Mouse (Mus musculus) heart, postnatal 0 days (tissue): ENCODE measurements around the gene Parp14. TPM values are rescaled to one million over a fixed set of nuclear protein-coding genes. Genes with fewer than 3 reads are reported as not detected.

ENCODE experiments used
- ATAC-seq: fragments of 200-750 bp; cut with Nextera tagmentation; 2 replicates; pipeline ENCODE4 v1.8.0; 2017; ENCODE audit warnings: low read depth, moderate number of reproducible peaks, moderate library complexity; ENCODE audit not compliant: insufficient read depth
- DNase-seq: peaks from one replicate; pipeline ENCODE4 v3.0.0-alpha.2; 2016; ENCODE audit warnings: low spot score
- H3K27ac ChIP-seq: fragments of 300-500 bp; sonication (generic); 2 replicates; pipeline ENCODE4 v1.5.1; 2014; ENCODE audit warnings: low read depth, mild to moderate bottlenecking
- H3K27me3 ChIP-seq: fragments of 300-500 bp; sonication (generic); 2 replicates; pipeline ENCODE4 v1.6.1; 2014; ENCODE audit warnings: low read length, mixed read lengths; ENCODE audit not compliant: control insufficient read depth, insufficient read depth
- H3K36me3 ChIP-seq: fragments of 300-500 bp; sonication (generic); replicated peaks from 2 replicates; pipeline ENCODE4 v1.6.1; 2014; ENCODE audit warnings: low read length, mixed read lengths; ENCODE audit not compliant: control insufficient read depth, insufficient read depth
- H3K4me1 ChIP-seq: fragments of 300-500 bp; sonication (generic); 2 replicates; pipeline ENCODE4 v1.6.1; 2014; ENCODE audit warnings: antibody characterized with exemption; ENCODE audit not compliant: control insufficient read depth, insufficient read depth
- H3K4me2 ChIP-seq: fragments of 300-500 bp; sonication (generic); 2 replicates; pipeline ENCODE4 v1.6.1; 2014; ENCODE audit warnings: low read depth, mild to moderate bottlenecking, low read length, moderate library complexity
- H3K4me3 ChIP-seq: fragments of 300-500 bp; sonication (generic); 2 replicates; pipeline ENCODE4 v1.5.1; 2014; ENCODE audit warnings: low read depth, low read length
- H3K9ac ChIP-seq: fragments of 300-500 bp; sonication (generic); replicated peaks from 2 replicates; pipeline ENCODE4 v1.6.1; 2014; ENCODE audit warnings: low read depth, low read length, mixed read lengths
- H3K9me3 ChIP-seq: fragments of 300-500 bp; sonication (generic); replicated peaks from 2 replicates; pipeline ENCODE4 v1.6.1; 2016; ENCODE audit warnings: low read length; ENCODE audit not compliant: control insufficient read depth
- CTCF ChIP-seq: IDR thresholded peaks from 2 replicates; pipeline ENCODE4 v1.5.1; 2016; ENCODE audit warnings: antibody characterized with exemption, control low read depth, low read depth
- EP300 ChIP-seq: IDR thresholded peaks from 2 replicates; pipeline ENCODE4 v1.6.1; 2016; ENCODE audit warnings: antibody characterized with exemption, low read depth
- WGBS: fragments of 180-500 bp; shearing (Covaris S2); extraction: QIAGEN DNeasy Blood & Tissue Kit; methylation state at CpG from one replicate; pipeline ENCODE4 v1.1.7; 2014; 5-methylcytosine and 5-hydroxymethylcytosine counted together
- polyA plus RNA-seq: library from polyadenylated mRNA; unstranded; fragments of >200 nt; fragmentation: Nextera tagmentation; extraction: Ambion mirVana; gene quantifications from 2 replicates; pipeline ENCODE4 v1.2.1, GENCODE M21; 2015
- total RNA-seq: library from RNA; depleted of rRNA; stranded (reverse); fragments of >200 nt; gene quantifications from 2 replicates; pipeline ENCODE4 v1.2.3, GENCODE M21; 2014; ENCODE audit warnings: low replicate concordance

Gene Parp14
- total and polyA plus RNA-seq, 2 experiments from 2014 or later: 1.4 to 3.5 TPM

GRCm38 (mm10) chr16:35888174-35888573, 16.8 kb upstream of the Parp14 start:
- DNase-seq (no peak), ATAC-seq (no peak)
- Histone ChIP-seq H3K4me3 (no peak overlapping the region), H3K4me1 (no peaks in the 10 kb centered on the region), H3K4me2 (no peak overlapping the region), H3K27ac (no peak overlapping the region), H3K9me3 (no peaks in the 10 kb centered on the region), H3K36me3 (no peaks in the 10 kb centered on the region), H3K27me3 (no peaks in the 10 kb centered on the region), H3K9ac (no peak overlapping the region)
- TF ChIP-seq EP300 (no peak), CTCF (no peak)
- WGBS: 77% methylated on average over 7 of the region's 7 CpGs

GRCm38 (mm10) chr16:35874416-35874815, 3.1 kb upstream of the Parp14 start:
- no peak overlapping the region for H3K9ac ChIP-seq
- WGBS: 23% methylated on average over 3 of the region's 3 CpGs
- no peak overlapping the region for H3K4me3 ChIP-seq
- no peak overlapping the region for H3K4me2 ChIP-seq
- ATAC-seq: 0 out of 2 replicates have a peak, but pooled peaks have one; percentile 55
- no peaks in the 10 kb centered on the region for H3K36me3 ChIP-seq
- no peak for TF ChIP-seq EP300
- TF ChIP-seq CTCF: peak; percentile 82
- no peak overlapping the region for H3K27ac ChIP-seq
- DNase-seq: peak; percentile 33
- H3K27me3 ChIP-seq: 0 out of 2 replicates have a peak, but pooled peaks cover 10% of the 10 kb centered on the region
- peaks cover 9% of the 10 kb centered on the region for H3K4me1 ChIP-seq
- H3K9me3 ChIP-seq: no peaks in the 10 kb centered on the region

- peaks cover 9% of the 10 kb centered on the region for H3K4me1 ChIP-seq
- peak overlapping the region; percentile 64 for H3K4me2 ChIP-seq
- WGBS: 29% methylated on average over 14 of the region's 14 CpGs
- H3K4me3 ChIP-seq: peak overlapping the region; percentile 65
- ATAC-seq (no peak), DNase-seq (no peak)
- 0 out of 2 replicates have a peak, but pooled peaks cover 10% of the 10 kb centered on the region for H3K27me3 ChIP-seq
- H3K9ac ChIP-seq: no peak overlapping the region
- H3K27ac ChIP-seq: no peak overlapping the region
- TF ChIP-seq CTCF: no peak
- no peak for TF ChIP-seq EP300
- no peaks in the 10 kb centered on the region for H3K36me3 ChIP-seq
- H3K9me3 ChIP-seq: no peaks in the 10 kb centered on the region
Measured at GRCm38 (mm10) chr16:35872410-35873006, 1.2 kb upstream of the Parp14 start.

GRCm38 (mm10) chr16:35871898-35872297, 554 bp upstream of the Parp14 start:
- H3K9ac ChIP-seq: peak overlapping the region; percentile 71
- peak overlapping the region; percentile 65 for H3K4me3 ChIP-seq
- ATAC-seq (no peak), DNase-seq (no peak)
- 23% methylated on average over 12 of the region's 12 CpGs for WGBS
- TF ChIP-seq EP300 (no peak), CTCF (no peak)
- H3K27me3 ChIP-seq: 0 out of 2 replicates have a peak, but pooled peaks cover 10% of the 10 kb centered on the region
- H3K9me3 ChIP-seq: no peaks in the 10 kb centered on the region
- no peaks in the 10 kb centered on the region for H3K36me3 ChIP-seq
- no peak overlapping the region; the same call in 1 of the 2 replicates for H3K27ac ChIP-seq
- peaks cover 9% of the 10 kb centered on the region for H3K4me1 ChIP-seq
- peak overlapping the region; percentile 64 for H3K4me2 ChIP-seq

- DNase-seq: peak; percentile 49
- no peak for TF ChIP-seq EP300
- TF ChIP-seq CTCF: no peak
- H3K36me3 ChIP-seq: no peaks in the 10 kb centered on the region
- peak overlapping the region; percentile 64 for H3K4me2 ChIP-seq
- ATAC-seq: peak; percentile 39; the same call in 1 of the 2 replicates
- H3K9me3 ChIP-seq: no peaks in the 10 kb centered on the region
- WGBS: 6% methylated on average over 12 of the region's 12 CpGs
- peak overlapping the region; percentile 71 for H3K9ac ChIP-seq
- H3K4me1 ChIP-seq: peaks cover 9% of the 10 kb centered on the region
- 0 out of 2 replicates have a peak, but pooled peaks cover 10% of the 10 kb centered on the region for H3K27me3 ChIP-seq
- H3K27ac ChIP-seq: peak overlapping the region; percentile 61
- peak overlapping the region; percentile 65 for H3K4me3 ChIP-seq
Measured at GRCm38 (mm10) chr16:35870581-35871047, 730 bp downstream of the Parp14 start.

GRCm38 (mm10) chr16:35869656-35870055, 1.7 kb downstream of the Parp14 start:
- no peak for DNase-seq
- Histone ChIP-seq H3K9ac (no peak overlapping the region), H3K4me2 (peak overlapping the region; percentile 64), H3K27me3 (0 out of 2 replicates have a peak, but pooled peaks cover 10% of the 10 kb centered on the region), H3K4me3 (peak overlapping the region; percentile 30), H3K27ac (peak overlapping the region; percentile 80), H3K4me1 (peaks cover 9% of the 10 kb centered on the region), H3K36me3 (0 out of 2 replicates have a peak, but pooled peaks cover under 1% of the 10 kb centered on the region), H3K9me3 (no peaks in the 10 kb centered on the region)
- no peak for ATAC-seq
- 65% methylated on average over 6 of the region's 6 CpGs for WGBS
- no peak for TF ChIP-seq EP300
- no peak for TF ChIP-seq CTCF
